In the genomic region with DNA sequence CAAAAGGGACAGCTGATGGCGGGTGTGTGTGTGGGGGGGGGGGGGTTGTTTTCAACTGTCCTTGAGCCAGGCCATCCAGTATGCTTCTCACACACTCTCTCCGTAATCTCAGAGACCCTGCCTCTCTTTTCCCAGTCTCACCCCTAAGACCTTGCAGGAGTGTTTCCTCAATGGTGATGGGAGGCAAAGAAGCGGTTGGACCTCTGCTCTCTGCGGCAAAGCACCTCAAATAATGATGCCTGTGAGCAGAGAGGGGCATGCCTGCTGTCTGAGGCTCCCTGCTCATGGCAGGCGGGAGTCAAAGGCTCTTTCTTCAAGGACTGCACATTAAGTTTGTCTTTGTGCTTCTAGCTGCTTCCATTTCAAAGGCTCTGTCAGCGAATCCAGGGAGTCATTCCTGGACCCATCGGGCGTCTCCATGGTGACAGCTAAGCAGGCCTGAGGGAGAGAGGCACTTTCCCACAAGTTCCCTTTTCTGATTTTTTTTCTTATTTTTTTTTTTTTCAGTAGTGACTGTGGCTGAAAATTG, we compare ENCODE assay signal across 10 mouse cellular contexts. TPM values are rescaled to one million over a fixed set of nuclear protein-coding genes. Genes with fewer than 3 reads are reported as not detected.
DNase-seq lines count a peak whose midpoint lies in the region; ATAC-seq lines count a peak whose summit lies in the region.
"Had no signal": no experiment of that assay in that cellular context is flagged by ENCODE, and none has a peak within 500 bp of the region (broad histone marks: within the 10 kb centered on the region; RNA-seq: fewer than 3 reads in every experiment).

No protein-coding gene starts in this region.

- DNase-seq in heart, embryonic 10.5 days (ENCODE audit: low spot score): no peak
- no peak for DNase-seq in heart, adult 9 months (ENCODE audit: low spot score in 2 of 2)
- peak; percentile 63 to 65 for DNase-seq in frontal cortex, postnatal 10 days (ENCODE audit: low spot score in 2 of 2)
- peak; percentile 72 to 78 for DNase-seq in left cerebral cortex, postnatal 10 days (ENCODE audit: extremely low spot score in 1 of 2, low spot score in 2 of 2)
- DNase-seq in right cerebral cortex, adult 2 months (ENCODE audit: low spot score in 2 of 2): peak; percentile 62 to 68
- DNase-seq in yolk sac, embryonic 10.5 days (ENCODE audit: low spot score): no peak
- DNase-seq in spleen, postnatal 4 days (ENCODE audit: low spot score in 2 of 2): no peak

- H3K4me1 ChIP-seq in heart, embryonic 10.5 days: peaks cover 53% of the 10 kb centered on the region
- H3K4me1 ChIP-seq in heart, embryonic 12.5 days (replicated peaks): peaks cover 45% of the 10 kb centered on the region

- H3K27ac ChIP-seq in heart, embryonic 10.5 days: peak overlapping the region; percentile 16; the same call in 1 of the 2 replicates
- H3K27ac ChIP-seq in heart, embryonic 12.5 days (ENCODE audit: poor library complexity, severe bottlenecking): no peak overlapping the region

- WGBS in heart, embryonic 10.5 days: 60% methylated on average over 8 of the region's 8 CpGs
- 57% methylated on average over 8 of the region's 8 CpGs for WGBS in heart, embryonic 12.5 days

- no peaks in the 10 kb centered on the region for H3K9me3 ChIP-seq in heart, embryonic 10.5 days
- no peaks in the 10 kb centered on the region for H3K9me3 ChIP-seq in heart, embryonic 12.5 days (replicated peaks)

- ATAC-seq in heart, embryonic 12.5 days (ENCODE audit: insufficient number of reproducible peaks, low FRiP score): no peak

- H3K9ac ChIP-seq in heart, embryonic 12.5 days: no peak overlapping the region

- no peaks in the 10 kb centered on the region for H3K36me3 ChIP-seq in heart, embryonic 10.5 days
- no peaks in the 10 kb centered on the region for H3K36me3 ChIP-seq in heart, embryonic 12.5 days

- intact Hi-C loops in left cerebral cortex, postnatal 10 days (cut with DNase I): no loop called here

- no peak overlapping the region for H3K4me3 ChIP-seq in heart, embryonic 10.5 days
- H3K4me3 ChIP-seq in heart, embryonic 12.5 days: no peak overlapping the region

- H3K4me2 ChIP-seq in heart, embryonic 12.5 days: no peak overlapping the region

- no peaks in the 10 kb centered on the region for H3K27me3 ChIP-seq in heart, embryonic 10.5 days (ENCODE audit: insufficient read depth, poor library complexity, severe bottlenecking)
- no peaks in the 10 kb centered on the region for H3K27me3 ChIP-seq in heart, embryonic 12.5 days (replicated peaks)

RNA-seq across cellular contexts. Expression of a gene that starts 31.1 kb away (rescaled TPM):
- polyA plus RNA-seq in heart, embryonic 10.5 days (2016; fragmentation: Nextera tagmentation; extraction: Ambion mirVana): 0.26 and 0.62 TPM in 2 replicates
- 1 to 10 TPM; 2.7 to 3.5 TPM for total RNA-seq in left cerebral cortex, postnatal 10 days (2021)
- polyA plus RNA-seq in heart, embryonic 12.5 days (2016; fragmentation: Nextera tagmentation; extraction: Ambion mirVana): 1.2 and 1.4 TPM in 2 replicates

RNA-seq across cellular contexts. Expression of a gene that starts 59.0 kb away (rescaled TPM):
- 0.58 and 0.78 TPM in 2 replicates for polyA plus RNA-seq in heart, embryonic 10.5 days (2016; fragmentation: Nextera tagmentation; extraction: Ambion mirVana)
- total RNA-seq in left cerebral cortex, postnatal 10 days (2021): 1 to 10 TPM in 1 of 2 experiments, not detected in 1; 1.0 TPM
- polyA plus RNA-seq in heart, embryonic 12.5 days (2016; fragmentation: Nextera tagmentation; extraction: Ambion mirVana): 0.56 and 0.77 TPM in 2 replicates
- total RNA-seq: layer of hippocampus, postnatal 25 days had no signal
- polyA plus RNA-seq: spleen, adult 2 months had no signal

Comparison
In these comparisons a context has a peak if more than half of its experiments do, and no peak if none do; other contexts are left out.
1. DNase-seq: peak in frontal cortex, postnatal 10 days (2 of 2), left cerebral cortex, postnatal 10 days (2 of 2) and right cerebral cortex, adult 2 months (2 of 2); none in heart, embryonic 10.5 days (single experiment), heart, adult 9 months (0 of 2), yolk sac, embryonic 10.5 days (single experiment) and spleen, postnatal 4 days (0 of 2).